Mouse (Mus musculus) monocyte, adult 2 months (primary cell): ENCODE measurements around the gene Calhm6.

Experiments used
- DNase-seq, 2 experiments: peaks; one replicate each; pipeline ENCODE4 v3.0.0; 2022; ENCODE audit warnings: low spot score in 2 of 2, low read depth in 1 of 2

Calhm6 gene

DNA sequence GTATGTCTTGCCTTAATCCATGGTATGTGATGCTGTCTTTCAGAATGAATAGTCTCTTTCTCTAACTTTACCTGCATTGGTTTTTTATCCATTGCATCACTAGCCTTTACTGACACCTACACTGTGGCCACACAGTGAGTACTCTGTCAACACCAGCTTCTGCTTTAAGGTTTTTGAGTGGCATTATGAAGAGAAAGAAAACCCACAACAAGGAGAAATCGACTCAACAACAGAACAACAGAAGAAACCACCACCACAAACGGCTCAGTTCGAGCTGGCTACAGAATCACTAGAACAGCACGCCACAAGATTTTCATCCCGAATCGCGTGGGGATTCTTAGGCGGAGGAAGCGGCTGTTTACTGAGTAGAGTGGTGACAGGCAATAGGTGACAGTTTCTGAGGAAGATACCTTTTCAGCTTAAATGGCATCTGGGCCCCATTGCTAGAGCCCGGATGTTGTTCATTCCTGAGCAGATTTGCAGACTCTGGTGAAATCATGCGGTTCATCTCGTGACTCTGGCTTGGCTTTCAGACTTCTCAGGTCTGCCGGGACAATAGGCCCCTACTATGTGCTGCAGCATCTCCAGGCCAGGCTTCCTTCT is 16.8 kb downstream of the Calhm6 start:
- no peak for DNase-seq

DNA sequence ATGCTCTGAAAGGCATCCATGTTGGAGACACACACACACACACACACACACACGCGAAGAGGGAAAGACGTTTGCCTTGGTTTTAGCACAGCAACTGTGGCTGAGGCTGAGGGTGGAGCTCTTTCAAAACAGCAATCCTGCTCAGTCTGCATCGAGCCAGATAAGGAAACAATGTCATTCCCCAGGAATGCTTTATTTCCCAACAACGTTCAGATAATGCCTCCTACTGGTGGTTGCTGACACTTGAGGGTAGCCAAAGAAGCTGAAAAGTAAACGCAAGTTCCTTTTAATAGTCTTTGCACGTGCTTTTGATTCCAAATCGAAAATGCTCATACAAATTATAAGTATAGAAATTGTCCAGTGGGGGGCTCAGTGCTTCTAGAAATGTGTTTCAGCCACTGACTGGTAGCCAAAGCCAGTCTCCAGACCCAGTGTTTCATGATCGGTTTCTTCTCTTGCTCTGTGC is 31.3 kb downstream of the Calhm6 start, which contains the start of gene Calhm5:
Calhm5 (minus strand) TSS at position 102 of the 466 bp plus-strand sequence.
- no peak for DNase-seq

DNA sequence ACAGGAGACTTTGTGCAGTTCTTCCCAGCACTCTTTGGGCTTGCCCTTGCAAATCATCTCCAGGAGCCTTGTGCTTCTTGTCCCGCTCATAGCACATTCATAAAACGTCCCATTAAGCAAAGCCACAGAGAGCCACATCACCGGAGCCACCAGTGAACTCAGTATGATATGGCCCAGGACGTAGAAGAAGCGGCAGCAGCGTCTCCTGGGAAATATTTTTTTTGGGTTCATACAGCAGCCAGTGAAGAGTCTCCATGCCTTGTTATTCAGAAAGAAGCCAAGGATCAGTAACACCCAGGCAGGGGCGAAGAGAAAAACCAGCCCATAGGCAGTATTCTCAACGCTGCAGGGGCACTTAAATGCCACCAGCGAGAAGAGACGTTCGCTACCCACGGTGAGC is 31.8 kb downstream of the Calhm6 start:
- DNase-seq = no peak

DNA sequence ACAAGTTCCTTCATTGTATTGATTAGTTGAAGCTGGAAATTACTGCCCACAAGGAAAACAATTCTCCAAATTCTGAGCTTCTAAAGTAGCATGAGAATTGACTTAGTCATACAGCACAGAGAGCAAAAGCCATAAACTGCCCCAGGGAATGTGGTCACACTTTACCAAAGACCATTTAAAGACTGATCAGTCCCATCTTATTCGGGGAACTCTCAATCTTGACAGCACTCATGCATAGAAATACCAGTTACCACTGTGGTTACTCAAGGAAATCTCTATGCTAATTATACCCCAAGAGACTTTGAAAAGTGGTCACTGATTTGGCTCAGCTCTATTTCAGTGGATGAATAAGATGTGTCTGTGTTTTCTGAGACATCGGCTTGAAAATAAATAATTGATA is 32.6 kb downstream of the Calhm6 start:
- no peak for DNase-seq

DNA sequence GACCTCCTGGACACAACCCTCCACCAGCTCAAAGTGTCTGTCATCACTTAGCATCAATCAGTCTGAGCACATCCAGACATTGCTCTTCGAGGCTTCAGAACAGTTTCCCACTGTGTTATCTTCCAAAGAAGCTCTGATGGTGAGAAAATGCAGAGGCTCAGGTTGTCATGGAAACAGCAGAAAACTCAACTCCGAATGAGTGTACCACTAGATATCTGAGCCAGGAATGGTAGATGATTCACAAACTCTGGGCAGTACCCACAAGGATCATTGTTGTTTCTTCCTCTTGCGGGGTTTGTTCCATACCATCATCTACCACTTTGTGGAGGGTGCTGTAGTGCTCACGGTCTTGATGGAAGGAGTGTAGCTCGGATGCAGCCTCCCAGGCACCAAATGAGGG is 35.9 kb downstream of the Calhm6 start:
- DNase-seq = no peak

DNA sequence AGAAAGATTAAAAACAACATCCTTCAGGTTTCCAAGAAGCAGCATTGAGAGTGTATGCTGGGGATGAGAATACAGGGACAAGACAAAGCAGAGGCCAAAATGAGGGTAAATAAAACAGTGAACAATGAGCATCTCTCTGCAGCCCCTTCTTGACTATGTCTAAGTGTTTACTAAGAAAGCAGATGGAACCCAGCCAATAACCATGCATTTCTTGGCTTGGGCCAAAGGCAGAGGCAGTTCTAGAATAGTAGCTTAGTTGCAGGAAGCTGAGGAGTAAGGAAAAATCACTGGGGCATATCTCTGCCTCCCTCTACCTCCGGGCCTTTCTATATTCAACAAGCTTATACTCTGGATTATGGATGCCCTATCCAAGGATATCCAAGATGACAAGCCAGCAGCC is 37.3 kb downstream of the Calhm6 start:
- no peak for DNase-seq

DNA sequence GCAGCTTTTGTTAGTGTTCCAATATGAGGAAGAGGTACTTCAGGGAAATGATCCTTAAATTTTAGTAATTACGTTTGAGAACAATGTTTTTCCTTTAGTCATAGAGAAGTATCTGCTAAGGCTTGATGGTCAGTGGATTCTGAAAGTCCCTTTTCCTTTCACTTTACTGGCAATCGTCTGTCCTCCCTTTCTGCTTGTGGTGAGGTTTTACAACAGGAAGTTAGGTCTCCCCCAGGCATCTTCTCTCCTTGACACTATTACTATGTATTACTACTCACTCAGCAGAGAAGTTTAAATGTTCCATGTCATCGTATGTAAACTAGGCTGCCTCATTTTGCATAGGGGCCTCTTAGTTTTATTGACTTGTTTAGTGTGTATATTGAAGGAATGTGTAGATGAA is 38.3 kb downstream of the Calhm6 start:
- no peak for DNase-seq

DNA sequence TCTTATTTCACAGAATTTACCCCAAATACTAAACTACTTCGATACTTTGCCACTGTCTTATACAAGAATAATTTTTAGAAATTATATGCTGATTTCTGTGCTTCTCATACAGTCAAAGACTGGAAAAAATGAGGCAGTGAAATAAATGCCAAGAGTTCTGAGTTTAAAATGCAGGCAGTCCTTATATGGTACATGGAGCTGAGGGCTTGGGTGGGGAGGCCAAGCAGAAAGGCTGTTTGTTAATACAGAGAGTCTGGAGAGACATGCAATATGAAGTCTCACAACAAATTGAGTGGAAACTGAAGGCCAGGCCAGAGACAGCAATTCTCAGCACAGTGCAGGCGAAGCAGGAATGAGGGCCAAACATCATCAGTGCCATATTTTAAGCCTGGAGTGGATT is 39.3 kb downstream of the Calhm6 start:
- no peak for DNase-seq

DNA sequence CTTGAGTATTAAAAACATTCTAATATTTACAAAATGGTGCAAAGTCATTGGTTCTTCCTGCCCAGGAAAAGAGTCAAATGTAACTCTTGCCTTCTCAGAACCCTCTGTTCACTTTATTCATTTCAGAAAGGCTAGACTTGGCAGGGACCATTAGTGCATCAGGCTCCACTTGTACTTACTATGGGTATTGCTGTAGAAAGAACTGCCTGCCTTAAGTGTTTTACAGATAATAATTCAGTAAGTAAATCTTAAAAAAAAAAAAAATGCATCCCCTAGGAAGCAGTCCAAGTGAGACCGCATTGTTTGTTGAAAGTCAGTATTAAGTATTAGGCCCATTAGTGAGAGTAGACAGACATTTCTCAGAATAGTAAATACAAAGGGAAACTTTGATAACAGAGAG is 41.3 kb downstream of the Calhm6 start:
- no peak for DNase-seq
